Comparison of ENCODE assay signal across 14 mouse cellular contexts in genomic region chr19:4080511-4081009, GRCm38 (mm10). TPM values are rescaled to one million over a fixed set of nuclear protein-coding genes. Genes with fewer than 3 reads are reported as not detected.
DNase-seq lines count a peak whose midpoint lies in the region; ATAC-seq and TF ChIP-seq lines count a peak whose summit lies in the region.
"Had no signal": no experiment of that assay in that cellular context is flagged by ENCODE, and none has a peak within 500 bp of the region (broad histone marks: within the 10 kb centered on the region; RNA-seq: fewer than 3 reads in every experiment).

No protein-coding gene starts in this region.

- no peaks in the 10 kb centered on the region for H3K9me3 ChIP-seq in midbrain, embryonic 11.5 days (ENCODE audit: control insufficient read depth, low read length)
- no peaks in the 10 kb centered on the region for H3K9me3 ChIP-seq in midbrain, embryonic 16.5 days (replicated peaks; ENCODE audit: control insufficient read depth, low read length, poor library complexity, severe bottlenecking)
- no peaks in the 10 kb centered on the region for H3K9me3 ChIP-seq in forebrain, embryonic 10.5 days

- no peaks in the 10 kb centered on the region for H3K36me3 ChIP-seq in midbrain, embryonic 11.5 days (ENCODE audit: control insufficient read depth, insufficient read depth, low read length)
- no peaks in the 10 kb centered on the region for H3K36me3 ChIP-seq in midbrain, embryonic 16.5 days (ENCODE audit: control insufficient read depth, insufficient read depth, low read length)
- H3K36me3 ChIP-seq in small intestine, adult 2 months (ENCODE audit: control insufficient read depth, insufficient read depth, low read length) = no peaks in the 10 kb centered on the region
- H3K36me3 ChIP-seq in forebrain, embryonic 10.5 days (replicated peaks) = no peaks in the 10 kb centered on the region

- no peak for ATAC-seq in midbrain, embryonic 11.5 days (ENCODE audit: low FRiP score)
- ATAC-seq in midbrain, embryonic 16.5 days = no peak
- ATAC-seq in granulocyte monocyte progenitor cell, adult 5-6 weeks (replicated peaks; ENCODE audit: poor library complexity, severe bottlenecking) = 0 out of 2 replicates have a peak, but pooled peaks have one; percentile 33
- ATAC-seq: forebrain, embryonic 16.5 days had no signal

- WGBS in midbrain, embryonic 11.5 days = 68% methylated on average over 8 of the region's 8 CpGs
- WGBS in midbrain, embryonic 16.5 days = 72% methylated on average over 8 of the region's 8 CpGs
- WGBS in small intestine, adult 2 months = 52% methylated on average over 8 of the region's 8 CpGs
- 72% methylated on average over 8 of the region's 8 CpGs for WGBS in forebrain, embryonic 10.5 days

- no peak overlapping the region for H3K4me2 ChIP-seq in midbrain, embryonic 11.5 days
- H3K4me2 ChIP-seq in midbrain, embryonic 16.5 days (ENCODE audit: low read length) = no peak overlapping the region

- H3K27ac ChIP-seq in midbrain, embryonic 11.5 days (ENCODE audit: low read depth, low read length) = no peak overlapping the region
- no peak overlapping the region for H3K27ac ChIP-seq in midbrain, embryonic 16.5 days (ENCODE audit: low read length)
- no peak overlapping the region for H3K27ac ChIP-seq in small intestine, adult 2 months (ENCODE audit: insufficient read depth, low read depth, low read length)
- H3K27ac ChIP-seq in forebrain, embryonic 10.5 days = no peak overlapping the region

- H3K4me1 ChIP-seq in midbrain, embryonic 11.5 days (ENCODE audit: control insufficient read depth, insufficient read depth, low read length) = no peaks in the 10 kb centered on the region
- H3K4me1 ChIP-seq in midbrain, embryonic 16.5 days (ENCODE audit: control insufficient read depth, insufficient read depth, low read length) = no peaks in the 10 kb centered on the region
- H3K4me1 ChIP-seq in small intestine, adult 2 months (ENCODE audit: control insufficient read depth, insufficient read depth, insufficient read length, low read length) = no peaks in the 10 kb centered on the region; the same call in 1 of the 2 replicates
- peaks cover 6% of the 10 kb centered on the region; the same call in 1 of the 2 replicates for H3K4me1 ChIP-seq in forebrain, embryonic 10.5 days

- H3K4me3 ChIP-seq in midbrain, embryonic 11.5 days (ENCODE audit: low read depth, low read length) = no peak overlapping the region
- no peak overlapping the region for H3K4me3 ChIP-seq in midbrain, embryonic 16.5 days (ENCODE audit: low read depth, low read length)
- H3K4me3 ChIP-seq in small intestine, adult 2 months (ENCODE audit: low read depth, low read length) = no peak overlapping the region
- H3K4me3 ChIP-seq in forebrain, embryonic 10.5 days = no peak overlapping the region

- no peak overlapping the region for H3K9ac ChIP-seq in midbrain, embryonic 11.5 days (ENCODE audit: low read length)
- H3K9ac ChIP-seq in midbrain, embryonic 16.5 days (ENCODE audit: low read depth, low read length) = no peak overlapping the region

- DNase-seq in midbrain, embryonic 11.5 days (ENCODE audit: low spot score, missing footprints) = peak; percentile 72
- peak; percentile 84 for DNase-seq in cerebellum, adult 11 months
- no peak for DNase-seq in layer of hippocampus, adult 8-10 months (ENCODE audit: low spot score in 2 of 2)
- no peak for DNase-seq in left cerebral cortex, postnatal 25 days (ENCODE audit: low spot score in 2 of 2)
- no peak for DNase-seq in forebrain, embryonic 10.5 days (ENCODE audit: extremely low spot score, low spot score)
- DNase-seq: kidney, postnatal 4 days had no signal

- intact Hi-C loops in left cerebral cortex, postnatal 25 days (cut with DNase I) = no loop called here

- no peaks in the 10 kb centered on the region for H3K27me3 ChIP-seq in midbrain, embryonic 11.5 days (ENCODE audit: control insufficient read depth, insufficient read depth, low read length)
- no peaks in the 10 kb centered on the region for H3K27me3 ChIP-seq in midbrain, embryonic 16.5 days (ENCODE audit: control insufficient read depth, insufficient read depth, low read depth, low read length)
- H3K27me3 ChIP-seq in small intestine, adult 2 months (ENCODE audit: control insufficient read depth, insufficient read depth, low read length) = no peaks in the 10 kb centered on the region
- peaks cover 23% of the 10 kb centered on the region for H3K27me3 ChIP-seq in forebrain, embryonic 10.5 days (ENCODE audit: poor library complexity, severe bottlenecking)

- TF ChIP-seq POLR2A in small intestine, adult 2 months (IDR thresholded peaks at IDR 0.05; ENCODE audit: low read depth, low read length) = no peak

- peak; percentile 44; the same call in 1 of the 2 replicates for TF ChIP-seq CTCF in small intestine, adult 2 months (IDR thresholded peaks at IDR 0.05; ENCODE audit: extremely low read depth, insufficient read length, insufficient replicate concordance, low read depth, low read length)

RNA-seq across cellular contexts. Expression of gene Cabp2, which starts 0.8 kb away (rescaled TPM):
- polyA plus RNA-seq in midbrain, embryonic 11.5 days (2014; fragmentation: Nextera tagmentation; extraction: Ambion mirVana) = not detected in 2 replicates
- 0.44 TPM in 1 of 2 replicates, not detected in the other for polyA plus RNA-seq in midbrain, embryonic 16.5 days (2015; fragmentation: Nextera tagmentation; extraction: Ambion mirVana)
- total RNA-seq in granulocyte monocyte progenitor cell, adult 5-6 weeks (2014; fragmentation: Nextera tagmentation) = not detected in 2 replicates
- not detected in 2 replicates for total RNA-seq in granulocyte monocyte progenitor cell, adult 5-6 weeks (2017)
- polyA plus RNA-seq in small intestine, adult 2 months (2012; rRNA removed) = 24.8 TPM in 1 of 2 replicates, not detected in the other
- total RNA-seq in layer of hippocampus, adult 8-10 months (2022) = not detected
- not detected for total RNA-seq in left cerebral cortex, postnatal 25 days (2021)
- not detected in 2 replicates for polyA plus RNA-seq in forebrain, embryonic 10.5 days (2016; fragmentation: Nextera tagmentation; extraction: Ambion mirVana)
- total RNA-seq: common myeloid progenitor, adult 5-6 weeks had no signal
- polyA plus RNA-seq: forebrain, embryonic 16.5 days; heart, embryonic 14.5 days; lung, embryonic 16.5 days; neural tube, embryonic 14.5 days had no signal

RNA-seq across cellular contexts. Expression of gene Cdk2ap2, which starts 16.4 kb away (rescaled TPM):
- polyA plus RNA-seq in midbrain, embryonic 11.5 days (2014; fragmentation: Nextera tagmentation; extraction: Ambion mirVana) = 60.8 and 73.5 TPM in 2 replicates
- polyA plus RNA-seq in midbrain, embryonic 16.5 days (2015; fragmentation: Nextera tagmentation; extraction: Ambion mirVana) = 83.1 and 83.2 TPM in 2 replicates
- total RNA-seq in granulocyte monocyte progenitor cell, adult 5-6 weeks (2014; fragmentation: Nextera tagmentation) = 119 and 155 TPM in 2 replicates
- total RNA-seq in granulocyte monocyte progenitor cell, adult 5-6 weeks (2017) = 33.7 and 36.5 TPM in 2 replicates
- 186 and 366 TPM in 2 replicates for polyA plus RNA-seq in small intestine, adult 2 months (2012; rRNA removed)
- 10 to 100 TPM; 27.6 to 38.9 (median 31.5) TPM for total RNA-seq in layer of hippocampus, adult 8-10 months (2022)
- total RNA-seq in left cerebral cortex, postnatal 25 days (2021) = 10 to 100 TPM; 31.8 to 35.3 TPM
- 85.8 and 86.6 TPM in 2 replicates for polyA plus RNA-seq in forebrain, embryonic 10.5 days (2016; fragmentation: Nextera tagmentation; extraction: Ambion mirVana)

RNA-seq across cellular contexts. Expression of gene Pitpnm1, which starts 19.2 kb away (rescaled TPM):
- 11.2 and 11.3 TPM in 2 replicates for polyA plus RNA-seq in midbrain, embryonic 11.5 days (2014; fragmentation: Nextera tagmentation; extraction: Ambion mirVana)
- polyA plus RNA-seq in midbrain, embryonic 16.5 days (2015; fragmentation: Nextera tagmentation; extraction: Ambion mirVana) = 105 and 113 TPM in 2 replicates
- 11.3 and 16.8 TPM in 2 replicates for total RNA-seq in granulocyte monocyte progenitor cell, adult 5-6 weeks (2014; fragmentation: Nextera tagmentation)
- 4.5 and 24.3 TPM in 2 replicates for total RNA-seq in granulocyte monocyte progenitor cell, adult 5-6 weeks (2017)
- 108 and 197 TPM in 2 replicates for polyA plus RNA-seq in small intestine, adult 2 months (2012; rRNA removed)
- 100 to 1,000 TPM; 180 to 200 (median 193) TPM for total RNA-seq in layer of hippocampus, adult 8-10 months (2022)
- total RNA-seq in left cerebral cortex, postnatal 25 days (2021) = 100 to 1,000 TPM; 208 to 215 TPM
- 12.1 and 15.8 TPM in 2 replicates for polyA plus RNA-seq in forebrain, embryonic 10.5 days (2016; fragmentation: Nextera tagmentation; extraction: Ambion mirVana)

RNA-seq across cellular contexts. Expression of gene Gstp3, which starts 21.2 kb away (rescaled TPM):
- polyA plus RNA-seq in midbrain, embryonic 11.5 days (2014; fragmentation: Nextera tagmentation; extraction: Ambion mirVana) = not detected in 2 replicates
- not detected in 2 replicates for polyA plus RNA-seq in midbrain, embryonic 16.5 days (2015; fragmentation: Nextera tagmentation; extraction: Ambion mirVana)
- total RNA-seq in granulocyte monocyte progenitor cell, adult 5-6 weeks (2014; fragmentation: Nextera tagmentation) = not detected in 2 replicates
- total RNA-seq in granulocyte monocyte progenitor cell, adult 5-6 weeks (2017) = 0.65 TPM in 1 of 2 replicates, not detected in the other
- polyA plus RNA-seq in small intestine, adult 2 months (2012; rRNA removed) = 11.8 and 15.0 TPM in 2 replicates
- not detected for total RNA-seq in layer of hippocampus, adult 8-10 months (2022)
- total RNA-seq in left cerebral cortex, postnatal 25 days (2021) = not detected
- not detected in 2 replicates for polyA plus RNA-seq in forebrain, embryonic 10.5 days (2016; fragmentation: Nextera tagmentation; extraction: Ambion mirVana)
- polyA plus RNA-seq: forebrain, embryonic 16.5 days; heart, embryonic 14.5 days; neural tube, embryonic 14.5 days had no signal

RNA-seq across cellular contexts. Expression of gene Gstp2, which starts 34.7 kb away (rescaled TPM):
- polyA plus RNA-seq in midbrain, embryonic 11.5 days (2014; fragmentation: Nextera tagmentation; extraction: Ambion mirVana) = 1.1 and 3.8 TPM in 2 replicates
- 1.3 and 5.2 TPM in 2 replicates for polyA plus RNA-seq in midbrain, embryonic 16.5 days (2015; fragmentation: Nextera tagmentation; extraction: Ambion mirVana)
- not detected in 2 replicates for total RNA-seq in granulocyte monocyte progenitor cell, adult 5-6 weeks (2014; fragmentation: Nextera tagmentation)
- 4.3 TPM in 1 of 2 replicates, not detected in the other for total RNA-seq in granulocyte monocyte progenitor cell, adult 5-6 weeks (2017)
- 231 and 289 TPM in 2 replicates for polyA plus RNA-seq in small intestine, adult 2 months (2012; rRNA removed)
- total RNA-seq in layer of hippocampus, adult 8-10 months (2022) = 10 to 100 TPM; 44.8 to 75.0 (median 48.9) TPM
- total RNA-seq in left cerebral cortex, postnatal 25 days (2021) = 10 to 100 TPM; 30.7 to 33.1 TPM
- polyA plus RNA-seq in forebrain, embryonic 10.5 days (2016; fragmentation: Nextera tagmentation; extraction: Ambion mirVana) = 0.27 and 0.46 TPM in 2 replicates
- polyA plus RNA-seq: neural tube, embryonic 14.5 days had no signal

Comparison
In these comparisons a context has a peak if more than half of its experiments do, and no peak if none do; other contexts are left out.
1. DNase-seq: peak in midbrain, embryonic 11.5 days (single experiment) and cerebellum, adult 11 months (single experiment); none in layer of hippocampus, adult 8-10 months (0 of 2), left cerebral cortex, postnatal 25 days (0 of 2) and forebrain, embryonic 10.5 days (single experiment).